Mouse (Mus musculus) hindbrain, embryonic 10.5 days (tissue): ENCODE data around the gene Gm9048. TPM values are rescaled to one million over a fixed set of nuclear protein-coding genes. Genes with fewer than 3 reads are reported as not detected.
"Not testable (repeated sequence)": the region's sequence is repeated elsewhere in the genome, so short reads cannot be mapped to it uniquely, and the experiment has no call there.

Source experiments
- DNase-seq: peaks from one replicate; pipeline ENCODE4 v3.0.0-alpha.2; 2017; ENCODE audit warnings: low spot score
- H3K27ac ChIP-seq: fragments of 300-500 bp; sonication (generic); 2 replicates; pipeline ENCODE4 v1.5.1; 2016; ENCODE audit warnings: mild to moderate bottlenecking, moderate library complexity
- H3K27me3 ChIP-seq: fragments of 300-500 bp; sonication (generic); 2 replicates; pipeline ENCODE4 v1.6.1; 2016; ENCODE audit warnings: mild to moderate bottlenecking; ENCODE audit not compliant: poor library complexity, insufficient read depth, severe bottlenecking
- H3K36me3 ChIP-seq: fragments of 300-500 bp; sonication (generic); 2 replicates; pipeline ENCODE4 v1.6.1; 2016; ENCODE audit warnings: mild to moderate bottlenecking, moderate library complexity
- H3K4me1 ChIP-seq: fragments of 300-500 bp; sonication (generic); replicated peaks from 2 replicates; pipeline ENCODE4 v1.6.1; 2016; ENCODE audit warnings: mild to moderate bottlenecking
- H3K4me3 ChIP-seq: fragments of 300-500 bp; sonication (generic); 2 replicates; pipeline ENCODE4 v1.5.1; 2016; ENCODE audit warnings: mild to moderate bottlenecking, moderate library complexity
- H3K9me3 ChIP-seq: fragments of 300-500 bp; sonication (generic); 2 replicates; pipeline ENCODE4 v1.6.1; 2016; ENCODE audit warnings: mild to moderate bottlenecking, moderate library complexity
- WGBS: fragments of 180-500 bp; shearing (Covaris S2); methylation state at CpG from one replicate; pipeline ENCODE4 v1.1.7; 2016; 5-methylcytosine and 5-hydroxymethylcytosine counted together
- polyA plus RNA-seq: library from polyadenylated mRNA; unstranded; fragments of >200 nt; fragmentation: Nextera tagmentation; extraction: Ambion mirVana; gene quantifications from 2 replicates; pipeline ENCODE4 v1.2.1, GENCODE M21; 2016

Gm9048 gene
- not detected in 2 replicates for polyA plus RNA-seq

GRCm38 (mm10) chr10:118348579-118348978, at the start of gene Gm9048:
Gene Gm9048 (minus strand): TSS chr10:118348679.
- not testable (repeated sequence) for H3K27ac ChIP-seq, DNase-seq, H3K4me3 ChIP-seq, H3K27me3 ChIP-seq, H3K4me1 ChIP-seq, H3K9me3 ChIP-seq, H3K36me3 ChIP-seq
- 93% methylated on average over 1 of the region's 14 CpGs for WGBS

GRCm38 (mm10) chr10:118370443-118370842, 22.0 kb upstream of the Gm9048 start:
- Histone ChIP-seq H3K27me3 (no peaks in the 10 kb centered on the region), H3K4me1 (no peaks in the 10 kb centered on the region), H3K9me3 (no peaks in the 10 kb centered on the region), H3K36me3 (no peaks in the 10 kb centered on the region), H3K4me3 (0 out of 2 replicates have a peak overlapping the region, but pooled peaks have one; percentile 13), H3K27ac (0 out of 2 replicates have a peak overlapping the region, but pooled peaks have one; percentile 29)
- peak; percentile 85 for DNase-seq
- WGBS = 15% methylated on average over 10 of the region's 10 CpGs

- H3K27me3 ChIP-seq = no peaks in the 10 kb centered on the region
- 86% methylated on average over 9 of the region's 9 CpGs for WGBS
These were observed 21.0 kb upstream of the Gm9048 start for GRCm38 (mm10) chr10:118369518-118369917.

GRCm38 (mm10) chr10:118354005-118354404, 5.5 kb upstream of the Gm9048 start, which contains the start of gene Gm9049:
Gene Gm9049 (minus strand): TSS chr10:118354105.
- not testable (repeated sequence) for H3K4me1 ChIP-seq, H3K36me3 ChIP-seq, DNase-seq, H3K27me3 ChIP-seq, H3K27ac ChIP-seq, H3K9me3 ChIP-seq, H3K4me3 ChIP-seq
- WGBS = 100% methylated on average over 1 of the region's 11 CpGs

More at GRCm38 (mm10) chr10:118369518-118369917, 21.0 kb upstream of the Gm9048 start:
- no peaks in the 10 kb centered on the region for H3K36me3 ChIP-seq
- no peaks in the 10 kb centered on the region for H3K4me1 ChIP-seq
- H3K4me3 ChIP-seq = no peak overlapping the region
- no peaks in the 10 kb centered on the region for H3K9me3 ChIP-seq
- no peak for DNase-seq
- H3K27ac ChIP-seq = no peak overlapping the region

GRCm38 (mm10) chr10:118343155-118343554, 5.3 kb downstream of the Gm9048 start, which contains the start of gene Gm9046:
Gene Gm9046 (minus strand): TSS chr10:118343255.
- H3K27ac ChIP-seq, H3K36me3 ChIP-seq, H3K4me1 ChIP-seq, H3K9me3 ChIP-seq, DNase-seq, H3K27me3 ChIP-seq, H3K4me3 ChIP-seq: not testable (repeated sequence)
- no CpG with 5 or more reads among the region's 14 CpGs for WGBS

GRCm38 (mm10) chr10:118337731-118338130, 10.7 kb downstream of the Gm9048 start, which contains the start of gene Gm9045:
Gene Gm9045 (minus strand): TSS chr10:118337831.
- not testable (repeated sequence) for H3K27ac ChIP-seq, H3K4me1 ChIP-seq, DNase-seq, H3K9me3 ChIP-seq, H3K4me3 ChIP-seq, H3K36me3 ChIP-seq, H3K27me3 ChIP-seq
- WGBS = no CpG with 5 or more reads among the region's 14 CpGs

- WGBS = no CpG with 5 or more reads among the region's 14 CpGs
- H3K36me3 ChIP-seq, H3K4me3 ChIP-seq, H3K27ac ChIP-seq, H3K9me3 ChIP-seq, DNase-seq, H3K4me1 ChIP-seq, H3K27me3 ChIP-seq: not testable (repeated sequence)
These were observed 16.2 kb downstream of the Gm9048 start, which contains the start of gene Gm9044 for GRCm38 (mm10) chr10:118332308-118332707. Gene Gm9044 (minus strand): TSS chr10:118332408.

GRCm38 (mm10) chr10:118326869-118327268, 21.6 kb downstream of the Gm9048 start, which contains the start of gene Gm9040:
Gene Gm9040 (minus strand): TSS chr10:118326969.
- not testable (repeated sequence) for H3K4me3 ChIP-seq

GRCm38 (mm10) chr10:118319024-118319423, 29.5 kb downstream of the Gm9048 start:
- Histone ChIP-seq H3K4me3 (no peak overlapping the region), H3K27ac (no peak overlapping the region), H3K9me3 (no peaks in the 10 kb centered on the region), H3K4me1 (no peaks in the 10 kb centered on the region), H3K27me3 (no peaks in the 10 kb centered on the region), H3K36me3 (no peaks in the 10 kb centered on the region)
- 90% methylated on average over 8 of the region's 8 CpGs for WGBS
- DNase-seq = no peak

More at GRCm38 (mm10) chr10:118326869-118327268, 21.6 kb downstream of the Gm9048 start, which contains the start of gene Gm9040:
- H3K27me3 ChIP-seq, H3K36me3 ChIP-seq, DNase-seq, H3K9me3 ChIP-seq, H3K27ac ChIP-seq, H3K4me1 ChIP-seq: not testable (repeated sequence)
- no CpG with 5 or more reads among the region's 11 CpGs for WGBS

- not testable (repeated sequence) for H3K27ac ChIP-seq, H3K4me1 ChIP-seq, H3K27me3 ChIP-seq, H3K9me3 ChIP-seq, H3K4me3 ChIP-seq, DNase-seq, H3K36me3 ChIP-seq
- 42% methylated on average over 2 of the region's 2 CpGs for WGBS
These were observed 46.3 kb downstream of the Gm9048 start for GRCm38 (mm10) chr10:118302133-118302532.

Other genes with a start within 250 kb of the Gm9048 start
- 52.1 and 53.5 TPM in 2 replicates for gene Mdm1, start 206.9 kb downstream of the Gm9048 start, polyA plus RNA-seq
- not detected in 2 replicates for gene Il22, start 143.7 kb downstream of the Gm9048 start, polyA plus RNA-seq
- 0.06 and 0.12 TPM in 2 replicates for gene Gm32717, start 107.9 kb downstream of the Gm9048 start, polyA plus RNA-seq
- gene Gm32802, start 90.0 kb downstream of the Gm9048 start, polyA plus RNA-seq = 0.06 and 0.12 TPM in 2 replicates
- not detected in 2 replicates for gene Iltifb, start 53.6 kb downstream of the Gm9048 start, polyA plus RNA-seq
- gene Gm9040, start 21.7 kb downstream of the Gm9048 start, polyA plus RNA-seq = not detected in 2 replicates
- gene Gm9044, start 16.3 kb downstream of the Gm9048 start, polyA plus RNA-seq = not detected in 2 replicates
- 0.09 TPM in 1 of 2 replicates, not detected in the other for gene Gm9045, start 10.8 kb downstream of the Gm9048 start, polyA plus RNA-seq
- gene Gm9046, start 5.4 kb downstream of the Gm9048 start, polyA plus RNA-seq = not detected in 2 replicates
- 0.09 TPM in 1 of 2 replicates, not detected in the other for gene Gm9049, start 5.4 kb upstream of the Gm9048 start, polyA plus RNA-seq
- not detected in 2 replicates for gene Ifng, start 92.4 kb upstream of the Gm9048 start, polyA plus RNA-seq